Mouse (Mus musculus) C2C12 (cell line): ENCODE measurements around the gene Pfkfb3.

ENCODE experiments used
- CTCF ChIP-seq: IDR thresholded peaks from one replicate; pipeline ENCODE4 v1.5.1; 2011; ENCODE audit not compliant: control insufficient read depth, insufficient read depth, insufficient read length
- USF1 ChIP-seq: IDR thresholded peaks from one replicate; pipeline ENCODE4 v1.6.1; 2011; ENCODE audit warnings: low read depth, mild to moderate bottlenecking, control low read depth, moderate library complexity

DNA sequence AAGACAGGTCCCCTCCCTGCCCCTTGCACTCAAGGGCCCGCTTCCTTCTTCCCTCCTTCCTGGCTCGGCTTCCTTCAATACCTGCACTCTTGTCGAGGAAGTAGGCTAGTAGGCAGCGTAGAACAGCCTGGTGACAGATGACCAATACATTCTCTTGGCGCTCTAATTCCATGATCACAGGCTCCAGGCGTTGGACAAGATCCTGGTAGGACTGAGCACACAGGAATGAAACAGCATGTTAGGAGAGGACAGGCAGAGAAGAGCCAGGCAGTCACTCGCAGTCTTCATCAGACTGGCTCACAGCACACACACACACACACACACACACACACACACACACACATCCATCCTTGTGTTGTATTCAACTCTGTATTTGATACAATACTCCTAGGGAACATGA lies 71.5 kb downstream of the Pfkfb3 start:
- TF ChIP-seq CTCF: no peak
- TF ChIP-seq USF1: no peak
